Mouse (Mus musculus): ENCODE results near the gene Snrpf.

- TF ChIP-seq CTCF (IDR thresholded peaks at IDR 0.05; ENCODE audit: borderline replicate concordance, control insufficient read depth, extremely low read depth, insufficient read depth, low read length, poor library complexity) = no peak
- TF ChIP-seq POLR2A (IDR thresholded peaks at IDR 0.05; ENCODE audit: control insufficient read depth, extremely low read depth, insufficient read depth, low read length, poor library complexity) = no peak
These were observed 46.4 kb upstream of the Snrpf start for GRCm38 (mm10) chr10:93635941-93636340.
